Mouse (Mus musculus): Measurements from ENCODE around the gene Tsc22d1. TPM values are rescaled to one million over a fixed set of nuclear protein-coding genes. Genes with fewer than 3 reads are reported as not detected.

Tsc22d1 gene
- total and polyA plus RNA-seq, 2 experiments = 28.3 to 33.3 TPM

DNA sequence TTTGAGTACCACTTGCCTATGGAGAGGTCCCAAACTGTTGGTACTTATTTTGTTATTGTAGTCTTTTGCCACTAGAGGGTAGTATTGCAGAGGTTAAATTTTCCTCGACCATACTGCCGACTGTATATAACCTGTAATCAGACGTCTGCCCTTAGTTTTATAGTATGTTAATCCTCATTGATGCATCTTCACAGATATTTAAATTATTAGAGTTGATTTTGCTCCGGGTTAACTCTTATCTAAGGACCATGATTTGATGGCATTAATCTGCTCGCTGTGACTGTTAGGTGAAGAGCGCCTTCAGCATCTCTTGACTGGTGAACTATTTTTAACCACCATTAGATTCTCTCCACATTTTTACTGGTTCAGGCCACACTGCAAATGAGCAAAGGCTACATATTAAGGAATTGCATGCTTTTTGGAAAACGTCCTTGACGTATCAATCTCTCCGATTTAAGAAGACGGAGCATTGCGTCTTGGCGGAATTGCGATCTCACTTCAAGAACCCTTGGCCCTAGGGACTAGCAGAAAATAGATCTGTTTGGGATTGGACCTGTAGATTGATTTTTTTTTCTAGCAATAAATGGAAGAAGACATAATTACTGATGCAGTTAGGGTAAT is 88.6 kb downstream of the Tsc22d1 start:
- Histone ChIP-seq H3K79me2 (ENCODE audit: control insufficient read depth, insufficient read depth, low read length) (no peaks in the 10 kb centered on the region), H3K9ac (ENCODE audit: low read depth, low read length) (no peak overlapping the region), H3K27me3 (ENCODE audit: control insufficient read depth, insufficient read depth, low read length) (no peaks in the 10 kb centered on the region), H3K27ac (replicated peaks; ENCODE audit: insufficient read depth, low read depth, low read length) (no peak overlapping the region), H3K4me1 (ENCODE audit: control insufficient read depth, insufficient read depth, low read length) (no peaks in the 10 kb centered on the region), H3K4me3 (ENCODE audit: insufficient read depth, low read depth, low read length) (no peak overlapping the region), H3K36me3 (ENCODE audit: control insufficient read depth, insufficient read depth, low read length) (no peaks in the 10 kb centered on the region; the same call in 1 of the 2 replicates)
- TF ChIP-seq POLR2A (IDR thresholded peaks at IDR 0.05; ENCODE audit: extremely low read depth, insufficient read depth, low read length) = no peak
- peak; percentile 37 for TF ChIP-seq CTCF (IDR thresholded peaks at IDR 0.05; ENCODE audit: low read depth, low read length)
- DNase-seq (ENCODE audit: extremely low read depth, low read depth, low spot score) = peak; percentile 59
- WGBS = 8% methylated on average over 13 of the region's 13 CpGs

DNA sequence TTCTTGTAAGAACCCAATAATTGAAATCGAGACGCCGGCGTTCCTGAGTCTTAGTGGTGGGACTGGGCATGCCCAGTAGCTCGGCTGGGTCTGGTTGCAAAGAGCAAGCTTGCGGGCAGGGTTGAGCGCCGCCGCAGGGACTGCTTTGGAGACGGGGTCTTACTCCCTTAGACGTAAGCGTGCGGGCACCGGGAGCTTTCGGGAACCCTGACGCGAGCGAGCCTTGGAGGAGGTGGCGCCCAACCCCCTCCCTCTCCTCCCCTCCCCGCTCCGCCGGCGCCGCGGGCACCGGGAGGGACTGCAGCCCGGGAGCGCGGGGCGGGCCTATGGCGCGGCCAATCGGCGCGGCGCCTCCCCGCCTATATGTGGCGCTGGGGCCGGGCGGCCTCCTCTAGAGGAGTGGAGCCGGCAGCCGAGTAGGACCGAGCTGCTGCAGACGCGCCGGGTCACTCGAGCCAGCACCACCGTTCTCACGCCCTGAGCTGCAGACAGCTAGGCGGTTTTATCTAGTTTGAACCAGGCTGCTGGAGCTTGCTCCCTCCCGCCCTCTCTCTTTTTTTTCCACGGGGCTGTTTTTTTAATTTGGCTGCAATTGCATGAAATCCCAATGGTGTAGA is 89.5 kb downstream of the Tsc22d1 start:
- H3K4me3 ChIP-seq (ENCODE audit: insufficient read depth, low read depth, low read length) = peak overlapping the region; percentile 74
- H3K9ac ChIP-seq (ENCODE audit: low read depth, low read length) = peak overlapping the region; percentile 85
- no peaks in the 10 kb centered on the region for H3K27me3 ChIP-seq (ENCODE audit: control insufficient read depth, insufficient read depth, low read length)
- no peaks in the 10 kb centered on the region for H3K4me1 ChIP-seq (ENCODE audit: control insufficient read depth, insufficient read depth, low read length)
- no peaks in the 10 kb centered on the region; the same call in 1 of the 2 replicates for H3K36me3 ChIP-seq (ENCODE audit: control insufficient read depth, insufficient read depth, low read length)
- TF ChIP-seq CTCF (IDR thresholded peaks at IDR 0.05; ENCODE audit: low read depth, low read length) (0 out of 2 replicates have a peak, but pooled peaks have one; percentile 5), POLR2A (IDR thresholded peaks at IDR 0.05; ENCODE audit: extremely low read depth, insufficient read depth, low read length) (peak; percentile 99)
- H3K27ac ChIP-seq (replicated peaks; ENCODE audit: insufficient read depth, low read depth, low read length) = peak overlapping the region; percentile 79
- H3K79me2 ChIP-seq (ENCODE audit: control insufficient read depth, insufficient read depth, low read length) = no peaks in the 10 kb centered on the region
- WGBS = under 1% methylated on average over 52 of the region's 52 CpGs
- peak; percentile 71 for DNase-seq (ENCODE audit: extremely low read depth, low read depth, low spot score)

DNA sequence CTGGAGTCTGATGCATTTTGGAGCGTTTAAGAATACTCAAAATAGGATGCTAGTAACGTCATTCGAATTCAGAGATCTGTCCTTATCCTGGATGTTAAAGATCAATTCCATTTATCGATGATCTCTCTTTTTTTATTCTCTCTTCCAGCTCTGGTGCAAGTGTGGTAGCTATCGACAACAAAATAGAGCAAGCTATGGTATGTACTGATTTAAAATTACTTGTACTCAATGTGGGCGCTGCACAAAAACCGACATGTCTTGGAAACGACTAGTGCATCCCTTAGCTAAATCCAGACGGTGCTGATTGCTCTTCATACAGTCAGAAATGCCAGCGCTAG is 90.3 kb downstream of the Tsc22d1 start:
- Histone ChIP-seq H3K4me1 (ENCODE audit: control insufficient read depth, insufficient read depth, low read length) (no peaks in the 10 kb centered on the region), H3K27ac (replicated peaks; ENCODE audit: insufficient read depth, low read depth, low read length) (peak overlapping the region; percentile 74), H3K79me2 (ENCODE audit: control insufficient read depth, insufficient read depth, low read length) (no peaks in the 10 kb centered on the region), H3K4me3 (ENCODE audit: insufficient read depth, low read depth, low read length) (peak overlapping the region; percentile 74), H3K36me3 (ENCODE audit: control insufficient read depth, insufficient read depth, low read length) (no peaks in the 10 kb centered on the region; the same call in 1 of the 2 replicates), H3K27me3 (ENCODE audit: control insufficient read depth, insufficient read depth, low read length) (no peaks in the 10 kb centered on the region), H3K9ac (ENCODE audit: low read depth, low read length) (peak overlapping the region; percentile 88)
- WGBS = under 1% methylated on average over 10 of the region's 10 CpGs
- DNase-seq (ENCODE audit: extremely low read depth, low read depth, low spot score) = no peak
- no peak for TF ChIP-seq POLR2A (IDR thresholded peaks at IDR 0.05; ENCODE audit: extremely low read depth, insufficient read depth, low read length)
- no peak for TF ChIP-seq CTCF (IDR thresholded peaks at IDR 0.05; ENCODE audit: low read depth, low read length)

DNA sequence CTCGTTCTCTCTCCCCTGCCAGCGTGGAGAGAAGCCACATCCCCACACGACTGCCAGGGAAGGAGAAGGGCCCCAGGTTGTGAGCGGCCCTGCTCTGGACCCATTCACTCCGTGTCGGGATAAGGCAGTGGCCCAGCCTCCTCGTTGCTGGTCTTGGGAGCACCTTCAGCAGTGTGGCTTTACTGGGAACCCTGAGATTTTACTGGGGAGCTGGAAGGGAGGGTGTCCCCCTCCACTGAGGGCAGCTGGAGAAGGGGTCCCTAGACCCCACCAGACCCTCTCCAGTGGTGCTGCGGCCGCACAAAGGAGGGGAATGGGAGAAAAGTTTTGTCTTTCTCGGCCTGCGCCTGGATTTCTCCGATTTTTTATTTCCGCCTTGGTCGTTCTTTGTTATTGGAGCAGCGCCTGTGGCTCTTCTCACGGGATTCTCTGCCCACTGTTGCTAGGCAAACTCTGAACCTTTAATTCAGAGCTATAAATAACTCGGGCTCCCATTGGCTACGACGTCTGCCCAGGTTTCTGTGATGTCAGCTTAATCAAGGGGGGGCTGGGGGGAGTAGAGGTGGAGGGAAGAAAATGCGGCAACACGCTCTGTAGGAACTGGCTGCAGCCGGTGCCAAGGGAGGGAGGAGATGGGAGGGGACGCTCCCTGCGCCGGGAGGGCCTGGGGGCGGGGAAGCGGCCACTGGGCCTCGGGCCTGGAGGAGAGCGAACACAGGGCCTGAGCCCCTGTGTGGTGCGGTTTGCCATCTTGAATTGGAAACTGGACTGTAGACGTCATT is 90.9 kb downstream of the Tsc22d1 start:
- TF ChIP-seq CTCF (IDR thresholded peaks at IDR 0.05; ENCODE audit: low read depth, low read length) (no peak), POLR2A (IDR thresholded peaks at IDR 0.05; ENCODE audit: extremely low read depth, insufficient read depth, low read length) (no peak)
- H3K27me3 ChIP-seq (ENCODE audit: control insufficient read depth, insufficient read depth, low read length) = no peaks in the 10 kb centered on the region
- 2% methylated on average over 31 of the region's 31 CpGs for WGBS
- H3K9ac ChIP-seq (ENCODE audit: low read depth, low read length) = peak overlapping the region; percentile 88
- H3K4me1 ChIP-seq (ENCODE audit: control insufficient read depth, insufficient read depth, low read length) = no peaks in the 10 kb centered on the region
- peak overlapping the region; percentile 74 for H3K4me3 ChIP-seq (ENCODE audit: insufficient read depth, low read depth, low read length)
- H3K79me2 ChIP-seq (ENCODE audit: control insufficient read depth, insufficient read depth, low read length) = no peaks in the 10 kb centered on the region
- DNase-seq (ENCODE audit: extremely low read depth, low read depth, low spot score) = peak; percentile 77
- H3K36me3 ChIP-seq (ENCODE audit: control insufficient read depth, insufficient read depth, low read length) = no peaks in the 10 kb centered on the region; the same call in 1 of the 2 replicates
- peak overlapping the region; percentile 74 for H3K27ac ChIP-seq (replicated peaks; ENCODE audit: insufficient read depth, low read depth, low read length)

DNA sequence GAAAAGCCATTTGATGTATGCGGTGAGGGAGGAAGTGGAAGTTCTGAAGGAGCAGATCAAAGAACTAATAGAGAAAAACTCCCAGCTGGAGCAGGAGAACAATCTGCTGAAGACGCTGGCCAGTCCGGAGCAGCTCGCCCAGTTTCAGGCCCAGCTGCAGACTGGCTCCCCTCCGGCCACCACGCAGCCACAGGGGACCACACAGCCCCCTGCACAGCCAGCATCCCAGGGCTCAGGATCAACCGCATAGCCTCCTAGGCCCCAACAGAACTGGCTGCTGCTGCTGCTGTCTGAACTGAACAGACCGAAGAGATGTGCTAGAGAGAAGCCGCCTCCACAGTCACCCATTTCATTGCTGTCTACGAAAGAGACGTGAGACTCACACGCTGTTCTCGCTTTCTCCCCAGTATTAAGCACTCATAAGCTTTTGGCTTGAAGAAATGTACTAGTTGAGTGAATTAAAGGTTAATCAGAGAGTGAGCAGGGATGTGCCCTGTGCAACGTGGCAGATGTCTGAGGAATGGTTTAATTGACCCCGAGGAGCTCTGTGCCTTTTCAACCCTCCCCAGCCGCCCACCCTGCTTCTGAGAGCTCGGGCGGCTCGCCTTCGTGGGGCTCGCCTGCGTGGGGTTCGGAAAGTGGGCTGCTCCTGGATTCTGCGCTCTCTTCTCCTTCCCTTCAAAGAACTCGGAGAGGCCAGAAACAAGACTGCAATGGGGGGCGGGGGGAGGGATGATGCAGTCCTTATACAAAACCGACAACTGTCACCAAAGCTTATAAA is 91.9 kb downstream of the Tsc22d1 start:
- no peaks in the 10 kb centered on the region for H3K79me2 ChIP-seq (ENCODE audit: control insufficient read depth, insufficient read depth, low read length)
- no peaks in the 10 kb centered on the region; the same call in 1 of the 2 replicates for H3K36me3 ChIP-seq (ENCODE audit: control insufficient read depth, insufficient read depth, low read length)
- WGBS = 72% methylated on average over 27 of the region's 27 CpGs
- H3K4me1 ChIP-seq (ENCODE audit: control insufficient read depth, insufficient read depth, low read length) = no peaks in the 10 kb centered on the region
- H3K9ac ChIP-seq (ENCODE audit: low read depth, low read length) = peak overlapping the region; percentile 28
- H3K27me3 ChIP-seq (ENCODE audit: control insufficient read depth, insufficient read depth, low read length) = no peaks in the 10 kb centered on the region
- H3K4me3 ChIP-seq (ENCODE audit: insufficient read depth, low read depth, low read length) = peak overlapping the region; percentile 60; the same call in 1 of the 2 replicates
- TF ChIP-seq CTCF (IDR thresholded peaks at IDR 0.05; ENCODE audit: low read depth, low read length) = no peak
- no peak for TF ChIP-seq POLR2A (IDR thresholded peaks at IDR 0.05; ENCODE audit: extremely low read depth, insufficient read depth, low read length)
- H3K27ac ChIP-seq (replicated peaks; ENCODE audit: insufficient read depth, low read depth, low read length) = no peak overlapping the region
- no peak for DNase-seq (ENCODE audit: extremely low read depth, low read depth, low spot score)

All from liver, adult 2 months (tissue).